Mouse (Mus musculus) monocyte, adult 5-6 weeks (primary cell): ENCODE measurements around the gene Tenm4. TPM values are rescaled to one million over a fixed set of nuclear protein-coding genes. Genes with fewer than 3 reads are reported as not detected.

ENCODE experiments used
- ATAC-seq: fragments of 153-309, 156-312 bp; replicated peaks from 2 replicates; pipeline ENCODE4 v1.8.0; 2017; ENCODE audit warnings: mild to moderate bottlenecking; ENCODE audit not compliant: low TSS enrichment, insufficient number of reproducible peaks, severe bottlenecking, poor library complexity, low FRiP score
- total RNA-seq: library from RNA; stranded (forward); fragments of 200-1000, 200-491, 200-594 nt; gene quantifications from 3 replicates; pipeline ENCODE4 v1.2.3, GENCODE M21; 2017

Gene Tenm4
- total RNA-seq, 1 experiment from 2014 or later: 0.38 TPM

- ATAC-seq: no peak
These were observed 685.5 kb downstream of the Tenm4 start for GRCm38 (mm10) chr7:96856518-96856917.

DNA sequence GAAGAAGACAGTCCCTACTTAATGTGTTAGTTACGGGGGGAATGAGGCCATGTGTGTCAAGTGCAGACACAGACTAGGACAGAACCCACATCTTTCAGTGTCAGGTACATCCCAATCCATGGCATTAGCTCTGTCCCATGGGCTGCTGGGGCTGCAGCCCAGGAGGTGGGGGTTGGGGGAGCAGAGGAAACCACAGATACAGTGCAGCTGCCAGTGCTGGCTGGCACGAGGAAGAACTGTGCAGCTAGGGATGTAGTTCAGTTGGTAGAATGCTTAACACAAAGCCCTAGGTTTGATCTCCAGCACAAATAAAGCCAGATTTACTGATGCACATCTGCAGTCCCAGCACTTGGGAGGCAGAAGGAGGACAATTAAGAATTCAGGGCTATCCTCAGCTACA is 688.0 kb downstream of the Tenm4 start:
- no peak for ATAC-seq

DNA sequence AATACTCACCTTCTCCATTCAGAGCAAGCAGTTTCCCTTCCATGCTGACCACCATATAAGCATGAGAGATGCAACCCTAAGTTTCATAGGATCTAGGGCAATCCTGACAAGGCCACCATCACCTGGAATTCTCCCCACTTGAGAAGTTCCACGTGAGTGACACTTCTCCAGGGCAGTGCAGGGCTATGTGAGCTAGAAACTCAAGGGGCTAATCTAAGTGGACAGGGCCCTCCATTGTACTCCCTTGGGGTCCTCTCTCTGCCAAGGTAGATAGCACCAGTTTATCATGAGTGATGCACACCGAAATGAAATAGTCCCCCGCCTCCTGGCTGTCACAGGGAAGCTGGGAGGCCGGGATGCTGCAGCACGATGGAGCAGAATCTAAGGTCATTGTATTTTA is 688.6 kb downstream of the Tenm4 start:
- no peak for ATAC-seq

DNA sequence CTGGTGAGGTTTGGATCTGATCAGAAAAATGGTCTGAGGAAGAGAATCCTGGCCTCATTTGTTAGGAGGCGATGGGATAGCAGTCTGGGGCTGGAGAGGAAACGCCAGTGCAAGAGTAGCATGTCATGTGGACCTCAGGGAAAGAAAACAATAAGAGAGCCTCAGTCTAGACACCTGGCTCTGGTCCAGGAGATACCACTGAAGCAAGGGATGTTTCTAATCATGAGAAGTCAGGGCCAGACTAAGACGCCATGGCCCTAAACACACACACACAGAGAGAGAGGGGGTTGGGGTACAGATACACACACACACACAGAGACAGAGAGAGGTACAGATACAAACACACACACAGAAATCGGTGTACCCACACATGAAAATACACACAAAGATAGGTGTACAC is 689.6 kb downstream of the Tenm4 start:
- ATAC-seq: no peak

GRCm38 (mm10) chr7:96864894-96865722 is 694.1 kb downstream of the Tenm4 start:
- ATAC-seq: no peak

DNA sequence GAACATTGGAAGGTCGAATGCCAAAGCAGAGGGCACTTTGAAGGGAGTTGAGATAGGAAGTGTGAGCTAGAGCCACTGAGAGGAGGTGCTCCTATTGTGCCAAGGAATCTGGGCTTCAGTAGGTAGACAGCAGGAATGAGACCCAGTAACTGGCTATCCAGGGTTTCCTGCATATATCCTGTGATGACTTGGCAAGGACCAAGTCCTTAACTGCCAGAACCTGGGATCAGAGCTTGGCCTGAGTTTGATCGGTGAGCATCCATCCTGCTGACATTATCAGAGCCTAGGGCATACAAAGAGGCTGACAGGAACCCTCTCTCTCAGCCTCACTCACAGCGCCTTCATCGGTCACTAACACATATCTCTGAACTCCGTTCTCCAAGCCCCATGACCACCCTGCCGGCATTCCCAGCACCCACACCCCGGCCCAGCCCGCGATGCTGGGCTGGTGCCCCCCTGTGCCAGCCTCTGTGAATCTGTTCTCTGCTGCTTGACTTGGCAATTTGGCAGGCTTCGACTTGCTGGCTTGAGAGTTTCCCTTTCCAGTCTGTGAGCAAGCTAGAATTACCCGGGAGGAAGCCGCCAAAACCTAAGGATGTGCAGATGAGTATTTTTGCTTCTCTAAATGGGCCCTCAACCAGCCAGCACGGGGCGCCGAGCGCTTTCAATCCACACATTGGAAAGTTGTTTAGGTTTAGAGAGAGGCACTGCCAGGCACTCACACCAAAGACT is 698.2 kb downstream of the Tenm4 start:
- no peak for ATAC-seq

GRCm38 (mm10) chr7:96870473-96870872 is 699.4 kb downstream of the Tenm4 start:
- no peak for ATAC-seq

GRCm38 (mm10) chr7:96871031-96871430 is 700.0 kb downstream of the Tenm4 start:
- ATAC-seq: no peak

DNA sequence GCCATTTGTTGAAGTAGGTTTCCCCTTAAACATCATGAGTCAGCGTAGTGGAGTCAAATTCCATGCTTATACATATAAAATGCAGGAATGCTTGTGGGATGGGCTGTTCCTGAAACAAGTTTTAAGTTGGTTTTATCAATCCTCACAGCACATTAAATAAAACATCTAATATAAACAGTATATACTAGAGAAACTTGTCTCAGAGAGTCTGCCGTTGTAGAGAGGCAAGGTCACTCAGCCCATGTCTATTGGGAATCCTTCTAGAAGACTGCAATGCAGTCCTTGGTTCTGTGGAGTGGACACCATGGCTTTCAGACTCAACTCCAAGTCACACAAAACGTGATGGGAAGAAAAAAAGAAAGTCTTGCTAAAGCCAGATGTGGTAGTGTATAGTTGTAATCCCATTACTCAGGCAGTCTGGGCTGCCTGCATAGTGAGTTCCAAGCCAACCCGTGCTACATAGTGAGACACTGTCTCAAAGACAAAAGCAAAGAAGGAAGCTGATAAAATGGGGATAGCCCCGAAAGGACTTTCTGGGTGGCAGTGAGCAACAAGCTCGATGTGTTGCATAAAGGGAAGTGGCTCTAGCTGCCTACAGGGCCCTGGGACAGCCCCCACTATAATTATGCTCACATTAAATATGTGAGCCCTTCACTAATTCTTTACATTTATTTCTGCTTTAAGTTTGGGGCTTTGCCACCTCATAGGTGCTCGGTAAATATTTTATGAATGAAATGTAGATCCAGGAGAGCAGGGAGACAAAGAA is 707.6 kb downstream of the Tenm4 start:
- ATAC-seq: no peak

DNA sequence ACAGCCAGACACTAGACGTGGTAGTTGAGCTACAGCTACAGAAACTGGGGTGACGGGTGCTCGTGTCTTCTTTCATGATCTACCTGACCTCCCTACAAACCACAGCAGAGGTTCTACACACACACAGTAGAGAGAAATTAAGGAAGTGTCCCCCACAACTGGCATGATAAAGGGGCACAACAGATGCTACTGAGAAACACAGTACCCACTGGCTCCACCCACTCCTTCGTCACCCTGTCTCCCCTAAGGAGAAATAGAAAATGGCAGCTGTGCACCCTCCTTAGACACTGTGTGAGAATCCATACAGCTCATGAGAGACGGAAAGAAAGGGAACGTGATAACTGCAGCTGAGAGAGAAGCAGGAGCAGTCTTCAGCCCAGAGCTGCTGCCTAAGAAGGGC is 708.5 kb downstream of the Tenm4 start:
- ATAC-seq: no peak

GRCm38 (mm10) chr7:96880221-96880944 is 709.3 kb downstream of the Tenm4 start:
- no peak for ATAC-seq

DNA sequence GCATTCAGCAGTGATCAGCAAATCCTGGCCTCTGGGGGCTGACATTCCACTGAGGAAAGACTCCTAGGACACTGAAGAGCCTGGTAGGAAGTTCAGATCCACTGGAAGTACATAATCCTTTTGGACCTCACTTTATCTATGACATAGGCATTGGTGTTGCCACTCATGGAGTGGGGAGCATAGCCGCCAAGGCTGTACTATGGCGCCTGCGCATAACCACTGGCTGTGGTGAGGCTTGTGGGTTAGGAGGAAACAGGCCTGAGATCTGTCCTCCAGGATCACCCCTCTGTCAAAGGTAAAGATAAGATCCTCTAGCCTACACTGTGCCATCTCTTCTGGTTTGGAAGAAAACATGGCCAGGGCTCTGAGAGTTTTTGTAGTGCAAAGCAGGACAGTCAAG is 712.3 kb downstream of the Tenm4 start:
- ATAC-seq: no peak

DNA sequence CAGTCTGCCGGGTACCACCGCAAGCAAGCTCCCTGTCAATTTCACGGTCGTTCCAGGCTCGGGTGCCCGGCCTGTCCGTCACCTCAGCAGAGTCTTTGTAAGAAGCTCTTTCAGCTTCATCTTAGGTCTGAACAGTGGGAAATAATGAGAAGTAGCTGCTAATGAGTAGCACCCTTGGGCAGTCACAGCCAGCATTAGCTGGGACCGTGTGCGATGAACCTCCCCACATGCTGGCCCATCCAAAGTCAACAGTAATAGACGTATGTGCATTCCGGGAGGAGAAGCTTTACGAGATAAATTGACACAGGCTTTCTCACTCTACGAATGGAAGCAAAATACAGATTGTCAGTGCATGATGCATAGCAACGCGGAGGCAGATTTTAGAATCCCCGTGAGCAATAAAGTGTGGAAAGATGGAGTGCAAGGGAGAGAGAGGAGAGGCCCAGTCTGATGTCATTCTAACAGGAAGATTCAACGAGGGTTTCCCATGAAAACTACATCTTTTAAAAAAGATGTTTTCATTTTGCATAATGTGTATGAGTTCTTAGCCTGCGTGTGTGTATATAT is 716.1 kb downstream of the Tenm4 start:
- no peak for ATAC-seq

- no peak for ATAC-seq
These were observed 718.3 kb downstream of the Tenm4 start for GRCm38 (mm10) chr7:96889061-96890034.

- ATAC-seq: no peak
These were observed 719.1 kb downstream of the Tenm4 start for GRCm38 (mm10) chr7:96890035-96890621.

- ATAC-seq: no peak
These were observed 719.9 kb downstream of the Tenm4 start for GRCm38 (mm10) chr7:96890987-96891386.

DNA sequence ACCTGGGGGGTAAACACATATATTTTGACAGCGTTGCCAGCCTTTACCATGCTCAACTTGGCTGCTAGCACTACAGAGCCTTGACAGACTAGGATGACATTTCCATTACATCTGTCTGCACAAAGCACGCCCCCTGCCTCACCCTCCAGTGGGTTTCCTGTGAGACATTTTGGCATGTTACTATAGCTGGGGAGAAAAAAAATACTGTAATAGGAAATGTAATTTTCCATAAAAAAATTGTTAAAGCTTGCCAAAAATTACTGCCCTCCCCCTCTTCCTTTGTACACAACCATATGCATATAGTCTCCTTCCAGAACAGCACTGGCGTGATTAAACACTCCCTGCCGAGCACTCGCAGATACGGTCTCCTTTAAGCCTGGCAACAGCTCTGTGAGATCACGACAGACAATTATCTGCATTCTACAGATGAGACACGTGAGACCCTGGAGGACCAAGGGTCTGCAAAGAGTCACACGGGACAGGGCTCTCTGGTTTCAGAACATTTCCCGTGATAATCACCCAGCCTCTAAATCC is 728.1 kb downstream of the Tenm4 start:
- no peak for ATAC-seq
